Mouse (Mus musculus): ENCODE data around the gene Sidt2.
A peak's percentile ranks its signal among the peaks of the same experiment; 100 is the strongest.

Gene Sidt2

GRCm38 (mm10) chr9:45952057-45952456 lies 3.0 kb downstream of the Sidt2 start:
- ATAC-seq (ENCODE audit: insufficient number of reproducible peaks, low FRiP score, low TSS enrichment), result no peak

- no peak for ATAC-seq (ENCODE audit: insufficient number of reproducible peaks, low FRiP score, low TSS enrichment)
Observed at GRCm38 (mm10) chr9:45946872-45947183, 8.2 kb downstream of the Sidt2 start.

DNA sequence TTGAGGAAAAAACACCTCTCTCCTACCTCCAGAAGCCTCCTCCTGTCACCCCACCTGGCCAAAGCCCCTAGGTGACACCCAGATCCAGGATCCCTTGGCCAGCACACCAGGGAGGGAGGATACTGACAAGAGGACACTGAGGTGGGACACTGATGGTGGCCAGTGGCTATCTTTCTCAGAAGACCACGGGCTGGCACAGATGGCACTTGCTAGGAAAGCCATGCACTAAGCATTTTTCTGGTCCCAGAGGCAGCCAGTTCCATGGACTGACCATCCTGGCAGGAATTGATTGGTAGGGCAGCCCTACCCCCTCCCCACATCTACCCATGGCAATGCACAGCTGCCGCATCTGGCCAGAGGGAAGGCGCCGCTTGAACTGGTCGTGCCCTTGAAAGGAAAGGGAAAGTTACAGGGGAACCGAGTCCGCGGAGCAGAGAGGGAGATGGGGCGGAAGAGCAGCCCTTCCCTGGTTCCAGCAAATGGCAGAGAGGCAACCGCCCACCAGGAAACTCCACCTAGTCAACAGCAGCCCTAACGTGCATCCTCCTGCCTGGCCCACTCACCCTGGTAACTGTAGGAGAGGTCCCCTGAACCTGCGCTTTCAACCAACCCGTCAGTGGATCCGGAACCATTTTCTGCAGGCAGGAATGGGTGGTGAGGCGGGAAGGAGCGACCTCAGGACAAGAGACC lies 8.7 kb downstream of the Sidt2 start:
- ATAC-seq (ENCODE audit: insufficient number of reproducible peaks, low FRiP score, low TSS enrichment), result no peak

DNA sequence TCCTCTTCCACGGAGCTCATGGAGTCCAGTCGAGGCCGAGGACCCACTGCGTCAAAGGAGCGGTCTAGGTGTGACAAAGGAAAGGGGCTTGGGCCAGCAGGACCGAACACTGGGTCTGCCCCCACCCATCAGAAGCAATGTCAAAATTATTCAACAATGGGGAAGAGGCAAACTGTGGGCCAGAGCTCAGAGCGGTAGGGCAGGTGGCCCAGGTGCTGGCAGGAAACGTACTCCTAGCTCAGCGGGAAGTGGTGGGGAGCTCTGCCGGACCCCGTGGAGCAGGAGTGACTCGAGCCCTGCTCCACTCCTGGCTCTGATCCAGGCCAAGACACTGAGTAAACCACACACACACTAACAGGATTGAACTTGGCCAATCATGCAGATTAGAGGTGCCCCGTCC lies 9.3 kb downstream of the Sidt2 start:
- 0 out of 2 replicates have a peak, but pooled peaks have one; percentile 32 for ATAC-seq (ENCODE audit: insufficient number of reproducible peaks, low FRiP score, low TSS enrichment)

DNA sequence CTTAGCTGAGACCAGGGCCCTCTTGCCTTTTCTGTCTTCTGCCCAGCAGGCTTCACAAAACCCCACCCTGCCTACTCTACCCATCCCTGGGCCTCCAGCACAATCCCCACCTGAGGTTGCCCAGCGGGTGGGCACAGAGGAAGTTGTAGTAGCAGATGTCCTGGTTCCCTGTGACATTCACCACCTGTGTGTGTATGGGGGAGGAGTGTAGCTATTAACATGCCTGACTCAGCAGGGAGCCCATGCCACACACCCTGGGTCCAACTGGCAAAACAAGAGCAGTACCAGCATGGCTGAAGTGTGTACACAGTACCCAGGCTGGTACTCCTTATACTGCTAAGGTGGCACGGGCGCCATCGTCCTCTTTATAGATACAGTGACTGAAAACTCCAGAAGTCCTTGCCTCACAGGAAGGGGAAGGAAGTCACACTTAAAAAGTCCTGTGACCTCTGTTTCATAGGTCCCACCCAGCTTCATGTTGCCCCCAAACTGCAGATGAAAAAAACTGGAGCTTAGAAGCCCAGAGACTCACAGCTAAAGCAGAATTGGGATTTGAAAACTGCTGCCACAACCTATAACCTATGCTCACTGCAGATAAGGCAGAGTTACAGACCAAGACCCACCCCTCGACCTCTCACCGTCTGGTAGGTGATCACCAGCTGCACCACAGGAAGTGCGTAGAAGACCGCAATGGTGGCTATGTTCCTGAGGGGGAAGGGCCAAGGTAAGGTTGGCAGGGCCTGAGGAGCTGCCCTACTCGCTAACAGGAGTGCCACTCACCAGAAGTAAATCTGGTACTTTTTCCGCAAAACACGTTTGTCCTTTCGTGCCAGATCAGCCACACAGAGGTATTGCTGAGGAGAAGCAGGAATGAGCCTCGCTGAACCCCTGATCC lies 10.3 kb downstream of the Sidt2 start:
- 0 out of 2 replicates have a peak, but pooled peaks have one; percentile 12 for ATAC-seq (ENCODE audit: insufficient number of reproducible peaks, low FRiP score, low TSS enrichment)

GRCm38 (mm10) chr9:45943628-45944505 lies 11.2 kb downstream of the Sidt2 start:
- ATAC-seq (ENCODE audit: insufficient number of reproducible peaks, low FRiP score, low TSS enrichment), result 0 out of 2 replicates have a peak, but pooled peaks have one; percentile 22

GRCm38 (mm10) chr9:45942916-45943315 lies 12.1 kb downstream of the Sidt2 start:
- no peak for ATAC-seq (ENCODE audit: insufficient number of reproducible peaks, low FRiP score, low TSS enrichment)

DNA sequence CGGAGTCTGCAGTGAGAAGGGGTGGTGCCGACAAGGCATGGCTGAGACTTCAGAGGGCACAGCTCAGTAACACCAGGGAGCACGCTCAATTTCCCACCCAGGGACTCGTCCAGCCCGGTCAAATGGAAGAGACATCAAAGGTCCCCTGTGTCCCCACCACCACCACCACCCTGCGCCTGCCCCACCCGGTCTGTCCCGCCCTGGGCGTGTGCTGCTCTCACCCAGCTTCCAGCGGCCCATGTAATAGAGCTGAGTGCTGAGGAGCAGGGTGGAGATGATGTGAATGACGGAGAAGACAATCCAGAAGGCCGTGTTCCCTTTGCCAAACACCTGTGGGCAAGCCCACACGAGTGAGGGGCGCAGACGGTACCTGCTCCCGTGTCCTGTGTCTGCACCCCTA lies 12.6 kb downstream of the Sidt2 start:
- ATAC-seq (ENCODE audit: insufficient number of reproducible peaks, low FRiP score, low TSS enrichment), result no peak

DNA sequence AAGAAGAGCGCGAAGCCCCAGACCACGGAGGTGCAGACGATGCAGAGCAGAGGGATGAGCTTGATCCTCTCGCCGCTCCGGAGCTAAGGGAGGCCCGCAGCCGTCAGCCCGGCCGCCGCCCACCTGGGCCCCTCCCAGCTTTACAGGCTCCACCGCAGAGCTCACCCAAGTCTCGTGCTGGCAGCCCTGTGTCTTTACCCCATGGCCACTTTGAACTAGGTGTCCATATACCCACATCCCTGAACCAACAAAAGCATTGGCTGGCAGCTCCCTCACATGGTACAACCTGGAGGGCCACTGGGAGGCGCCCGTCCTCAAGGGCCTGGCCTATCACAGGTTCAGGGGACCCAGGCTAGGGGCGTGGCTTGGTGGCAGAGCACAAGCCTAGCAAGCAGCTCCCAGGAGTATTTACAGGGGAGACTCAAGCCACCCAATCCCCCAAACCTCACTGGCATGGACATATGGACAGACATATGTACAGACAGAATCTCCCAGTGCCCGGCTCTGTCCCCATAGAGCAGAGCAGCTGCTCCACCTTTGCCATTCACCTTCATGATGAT lies 13.6 kb downstream of the Sidt2 start:
- no peak for ATAC-seq (ENCODE audit: insufficient number of reproducible peaks, low FRiP score, low TSS enrichment)

DNA sequence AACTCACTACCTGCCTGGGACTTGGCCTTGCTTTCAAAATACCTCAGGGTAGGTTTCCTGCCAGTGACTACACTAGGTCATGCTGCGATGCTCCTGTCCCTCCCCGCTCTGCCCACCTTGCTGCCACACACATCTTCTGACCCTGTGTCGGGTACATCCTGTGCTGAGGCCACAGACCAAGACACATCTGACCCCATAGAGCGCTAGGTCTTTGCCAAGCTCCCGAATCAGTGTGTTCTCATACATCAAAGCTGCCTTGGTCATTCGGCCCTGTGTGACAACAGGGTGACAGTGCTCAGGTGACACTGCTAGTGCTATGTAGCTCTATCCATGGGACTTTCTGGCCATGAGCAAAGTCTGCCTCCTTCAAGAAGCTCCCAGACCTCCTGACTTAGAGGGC lies 15.3 kb downstream of the Sidt2 start:
- no peak for ATAC-seq (ENCODE audit: insufficient number of reproducible peaks, low FRiP score, low TSS enrichment)

GRCm38 (mm10) chr9:45938952-45939637 lies 16.0 kb downstream of the Sidt2 start:
- ATAC-seq (ENCODE audit: insufficient number of reproducible peaks, low FRiP score, low TSS enrichment), result no peak

DNA sequence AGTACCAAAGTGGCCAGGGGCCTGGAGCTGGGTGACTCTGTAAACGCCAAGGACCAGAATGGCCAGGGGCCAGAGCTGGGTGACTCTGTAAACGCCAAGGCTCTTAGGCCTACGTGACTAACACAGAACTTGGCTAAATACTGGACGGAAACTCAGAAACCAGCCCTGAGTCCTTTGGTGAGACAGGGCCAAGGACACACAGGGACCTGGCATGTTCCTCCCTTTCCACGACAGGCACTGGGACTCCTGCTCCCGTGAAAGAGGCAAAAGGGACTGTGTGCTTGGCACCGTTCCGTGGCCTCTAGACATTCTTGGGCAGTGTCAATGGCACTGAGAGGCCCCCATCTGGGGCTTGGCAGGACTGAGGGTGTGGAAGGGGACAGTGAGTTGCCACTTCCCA lies 17.0 kb downstream of the Sidt2 start:
- no peak for ATAC-seq (ENCODE audit: insufficient number of reproducible peaks, low FRiP score, low TSS enrichment)

DNA sequence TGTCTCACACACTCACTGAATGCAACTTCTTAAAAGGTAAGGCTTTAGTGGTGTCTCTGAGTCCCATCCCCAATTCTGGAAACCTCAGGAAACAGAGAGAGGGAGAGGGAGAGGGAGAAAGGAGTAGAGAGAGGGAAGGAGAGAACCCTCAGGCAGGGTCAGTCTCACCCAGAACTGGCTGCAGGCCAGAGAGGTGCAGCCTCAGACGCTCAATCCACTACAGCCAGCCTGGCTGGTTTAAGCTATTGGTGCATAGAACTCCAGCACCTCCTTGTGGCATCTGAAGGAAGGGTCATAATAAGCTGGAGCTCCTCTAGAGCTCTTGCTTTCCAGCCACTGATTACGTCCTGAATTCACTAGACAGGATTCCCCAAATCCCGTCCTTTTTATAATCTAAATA lies 18.2 kb downstream of the Sidt2 start:
- ATAC-seq (ENCODE audit: insufficient number of reproducible peaks, low FRiP score, low TSS enrichment), result peak; percentile 34; the same call in 1 of the 2 replicates

- no peak for ATAC-seq (ENCODE audit: insufficient number of reproducible peaks, low FRiP score, low TSS enrichment)
Observed at GRCm38 (mm10) chr9:45935628-45936210, 19.3 kb downstream of the Sidt2 start, which contains the start of gene Tagln. Tagln (minus strand) TSS chr9:45936058.

DNA sequence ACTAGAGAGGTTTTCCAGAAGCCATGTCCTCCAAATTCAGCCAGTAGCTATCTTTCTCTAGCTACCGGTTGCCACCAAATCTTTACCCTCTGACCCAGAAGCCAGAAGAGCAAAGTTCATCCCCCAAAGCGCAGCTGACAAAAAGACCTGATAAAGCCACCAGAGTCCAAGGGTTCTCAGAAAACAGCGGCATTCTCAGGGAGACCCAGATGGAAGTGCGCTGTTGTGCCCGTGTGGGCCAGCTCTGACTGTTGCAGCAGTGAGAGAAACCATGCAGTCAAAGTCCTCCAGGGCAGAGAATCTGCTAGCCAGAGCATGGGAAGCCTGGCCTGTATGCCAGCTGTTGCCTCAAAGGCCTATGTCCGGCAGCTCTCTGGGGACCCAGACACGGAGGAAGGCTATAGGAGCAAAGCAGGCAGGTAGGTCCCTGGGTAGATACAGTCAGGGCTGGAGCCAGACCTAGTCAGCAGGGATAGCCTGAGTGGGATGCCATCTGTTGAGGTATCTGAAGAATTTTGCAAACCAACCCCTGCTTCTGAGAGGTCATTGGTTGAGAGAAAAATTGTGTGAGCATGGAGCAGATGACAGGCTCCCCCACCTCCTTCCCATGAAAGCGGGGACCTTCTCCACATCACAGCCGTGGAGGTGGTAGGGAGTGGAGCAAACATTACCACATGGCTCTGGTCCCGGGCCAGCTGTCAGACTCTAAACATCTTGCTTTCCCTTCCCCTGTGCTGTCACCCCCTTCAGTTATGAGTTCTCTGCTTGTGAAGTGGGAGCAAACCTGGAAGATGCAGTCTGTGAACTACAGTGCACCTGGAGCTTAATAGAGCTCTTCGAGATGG lies 22.3 kb downstream of the Sidt2 start:
- no peak for ATAC-seq (ENCODE audit: insufficient number of reproducible peaks, low FRiP score, low TSS enrichment)

GRCm38 (mm10) chr9:45931958-45932357 lies 23.1 kb downstream of the Sidt2 start:
- ATAC-seq (ENCODE audit: insufficient number of reproducible peaks, low FRiP score, low TSS enrichment), result no peak

DNA sequence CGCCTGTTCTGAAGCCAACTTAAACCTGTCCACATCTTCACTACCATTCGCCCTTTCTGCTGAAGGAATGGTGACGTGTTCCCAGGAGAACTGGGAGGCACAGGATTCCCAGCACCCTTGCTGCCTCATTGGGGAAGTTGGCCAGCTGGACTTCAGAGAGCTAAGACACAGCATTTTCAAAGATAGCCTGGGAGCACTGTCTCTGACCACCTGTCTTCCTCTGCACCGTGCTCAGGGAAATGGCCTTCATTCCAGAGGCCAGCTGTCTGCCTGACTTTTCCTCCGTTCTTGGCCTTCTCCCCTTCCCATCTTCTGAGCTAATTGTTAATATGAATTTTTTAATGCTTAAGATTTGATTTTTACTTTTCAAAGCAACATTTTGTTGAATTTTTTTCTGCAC lies 25.8 kb downstream of the Sidt2 start:
- no peak for ATAC-seq (ENCODE audit: insufficient number of reproducible peaks, low FRiP score, low TSS enrichment)

DNA sequence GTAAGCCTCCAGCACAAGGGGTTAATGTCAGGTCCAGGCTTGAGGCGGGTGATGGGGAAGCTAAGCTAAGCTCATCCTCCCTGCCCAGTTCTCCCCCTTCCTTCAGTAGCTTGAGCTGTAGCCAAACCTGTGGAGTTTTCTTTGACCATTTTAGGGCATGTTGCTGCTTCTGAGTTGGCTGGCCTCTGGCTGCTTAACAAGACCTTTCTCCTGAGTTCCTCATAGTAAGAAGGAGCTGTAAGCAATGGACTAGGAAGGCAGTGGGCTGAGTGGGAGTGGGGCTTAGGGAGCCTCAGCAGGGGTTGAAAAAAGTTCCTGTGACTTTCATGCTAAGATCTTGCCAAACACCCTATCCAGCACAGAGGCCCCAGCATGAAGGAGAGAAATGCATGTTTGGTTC lies 35.2 kb downstream of the Sidt2 start:
- no peak for ATAC-seq (ENCODE audit: insufficient number of reproducible peaks, low FRiP score, low TSS enrichment)

All from cerebellum, adult (tissue).